Mouse (Mus musculus) bone marrow macrophage, adult 2 months (primary cell): ENCODE results near the gene 0610037L13Rik.

ENCODE experiments used
- CTCF ChIP-seq: IDR thresholded peaks from 2 replicates; pipeline ENCODE4 v1.5.1; 2012; ENCODE audit warnings: low read depth, mild to moderate bottlenecking, low read length, moderate library complexity
- POLR2A ChIP-seq: IDR thresholded peaks from 2 replicates; pipeline ENCODE4 v1.6.1; 2012; ENCODE audit warnings: mild to moderate bottlenecking, low read depth, low read length, borderline replicate concordance

GRCm38 (mm10) chr4:107921152-107921695 lies 31.6 kb downstream of the 0610037L13Rik start:
- TF ChIP-seq CTCF (no peak), POLR2A (no peak)
